Mouse (Mus musculus): Measurements from ENCODE around the gene Thy1. TPM values are rescaled to one million over a fixed set of nuclear protein-coding genes. Genes with fewer than 3 reads are reported as not detected.
A peak's percentile ranks its signal among the peaks of the same experiment; 100 is the strongest.

Thy1 gene
- polyA plus RNA-seq, 2 experiments: 0.33 to 0.90 TPM

GRCm38 (mm10) chr9:44066785-44067225 is 23.6 kb downstream of the Thy1 start, which contains the start of gene Usp2:
TSS of gene Usp2 (plus strand) at chr9:44067021.
- no peaks in the 10 kb centered on the region for H3K9me3 ChIP-seq (ENCODE audit: control insufficient read depth, low read length)
- ATAC-seq (ENCODE audit: insufficient read depth) (peak; percentile 93), DNase-seq (ENCODE audit: low read depth in 3 of 3, low spot score in 3 of 3) (peak; percentile 85 to 91 (median 87))
- peak within 1 kb of the TSS; percentile 80 for H3K4me2 ChIP-seq (ENCODE audit: low read depth)
- peak within 1 kb of the TSS; percentile 50 for H3K9ac ChIP-seq (replicated peaks)
- WGBS (ENCODE audit: insufficient replicate concordance): under 1% methylated on average over 38 of the region's 38 CpGs
- peaks cover 4 to 5% of the 10 kb centered on the region in 2 experiments; a peak in 2 of 4 replicates for H3K4me1 ChIP-seq (replicated peaks; ENCODE audit: control insufficient read depth in 2 of 2, insufficient read depth in 2 of 2, low read length in 1 of 2)
- H3K36me3 ChIP-seq (replicated peaks; ENCODE audit: control insufficient read depth, insufficient read depth, low read depth): no peaks in the 10 kb centered on the region
- H3K4me3 ChIP-seq (ENCODE audit: insufficient read depth in 1 of 2, low read depth in 2 of 2, low read length in 2 of 2): peak within 1 kb of the TSS; percentile 53 to 58
- H3K27ac ChIP-seq: no peak within 1 kb of the TSS
- H3K27me3 ChIP-seq (ENCODE audit: control insufficient read depth, insufficient read depth, low read length): peaks cover 2% of the 10 kb centered on the region
- peak; percentile 84 for TF ChIP-seq CTCF (IDR thresholded peaks at IDR 0.05; ENCODE audit: low read depth)
- no peak for TF ChIP-seq EP300 (IDR thresholded peaks at IDR 0.05; ENCODE audit: low read depth)

GRCm38 (mm10) chr9:44067241-44067959 is 24.2 kb downstream of the Thy1 start:
- peak overlapping the region; percentile 80 for H3K4me2 ChIP-seq (ENCODE audit: low read depth)
- H3K27me3 ChIP-seq (ENCODE audit: control insufficient read depth, insufficient read depth, low read length): peaks cover 2% of the 10 kb centered on the region
- H3K9me3 ChIP-seq (ENCODE audit: control insufficient read depth, low read length): no peaks in the 10 kb centered on the region
- no peaks in the 10 kb centered on the region for H3K36me3 ChIP-seq (replicated peaks; ENCODE audit: control insufficient read depth, insufficient read depth, low read depth)
- no peak for TF ChIP-seq CTCF (IDR thresholded peaks at IDR 0.05; ENCODE audit: low read depth)
- no peak for TF ChIP-seq EP300 (IDR thresholded peaks at IDR 0.05; ENCODE audit: low read depth)
- no peak for DNase-seq (ENCODE audit: low read depth in 3 of 3, low spot score in 3 of 3)
- peak overlapping the region; percentile 50 for H3K9ac ChIP-seq (replicated peaks)
- peak overlapping the region; percentile 53 to 58 for H3K4me3 ChIP-seq (ENCODE audit: insufficient read depth in 1 of 2, low read depth in 2 of 2, low read length in 2 of 2)
- WGBS (ENCODE audit: insufficient replicate concordance): 6% methylated on average over 15 of the region's 15 CpGs
- peaks cover 4 to 5% of the 10 kb centered on the region in 2 experiments; a peak in 2 of 4 replicates for H3K4me1 ChIP-seq (replicated peaks; ENCODE audit: control insufficient read depth in 2 of 2, insufficient read depth in 2 of 2, low read length in 1 of 2)
- peak; percentile 47; the same call in 1 of the 2 replicates for ATAC-seq (ENCODE audit: insufficient read depth)
- no peak overlapping the region for H3K27ac ChIP-seq

- peaks cover 2% of the 10 kb centered on the region for H3K27me3 ChIP-seq (ENCODE audit: control insufficient read depth, insufficient read depth, low read length)
- DNase-seq (ENCODE audit: low read depth in 3 of 3, low spot score in 3 of 3) (no peak), ATAC-seq (ENCODE audit: insufficient read depth) (no peak)
- 74% methylated on average over 6 of the region's 6 CpGs for WGBS (ENCODE audit: insufficient replicate concordance)
- no peak overlapping the region for H3K4me2 ChIP-seq (ENCODE audit: low read depth)
- no peaks in the 10 kb centered on the region for H3K36me3 ChIP-seq (replicated peaks; ENCODE audit: control insufficient read depth, insufficient read depth, low read depth)
- no peak overlapping the region for H3K27ac ChIP-seq
- no peak overlapping the region for H3K4me3 ChIP-seq (ENCODE audit: insufficient read depth in 1 of 2, low read depth in 2 of 2, low read length in 2 of 2)
- H3K9me3 ChIP-seq (ENCODE audit: control insufficient read depth, low read length): no peaks in the 10 kb centered on the region
- H3K4me1 ChIP-seq (replicated peaks; ENCODE audit: control insufficient read depth in 2 of 2, insufficient read depth in 2 of 2, low read length in 1 of 2): peaks cover 4 to 5% of the 10 kb centered on the region in 2 experiments; a peak in 2 of 4 replicates
- H3K9ac ChIP-seq (replicated peaks): no peak overlapping the region
- TF ChIP-seq EP300 (IDR thresholded peaks at IDR 0.05; ENCODE audit: low read depth) (no peak), CTCF (IDR thresholded peaks at IDR 0.05; ENCODE audit: low read depth) (no peak)
Measured at GRCm38 (mm10) chr9:44067960-44068330, 24.8 kb downstream of the Thy1 start.

- no peaks in the 10 kb centered on the region for H3K9me3 ChIP-seq (ENCODE audit: control insufficient read depth, low read length)
- no peaks in the 10 kb centered on the region for H3K36me3 ChIP-seq (replicated peaks; ENCODE audit: control insufficient read depth, insufficient read depth, low read depth)
- H3K4me2 ChIP-seq (ENCODE audit: low read depth): no peak overlapping the region
- TF ChIP-seq CTCF (IDR thresholded peaks at IDR 0.05; ENCODE audit: low read depth): no peak
- TF ChIP-seq EP300 (IDR thresholded peaks at IDR 0.05; ENCODE audit: low read depth): no peak
- no peak overlapping the region for H3K9ac ChIP-seq (replicated peaks)
- H3K27ac ChIP-seq: no peak overlapping the region
- peaks cover 2% of the 10 kb centered on the region; the same call in 1 of the 2 replicates for H3K27me3 ChIP-seq (ENCODE audit: control insufficient read depth, insufficient read depth, low read length)
- no peak for DNase-seq (ENCODE audit: low read depth in 3 of 3, low spot score in 3 of 3)
- peaks cover 4 to 5% of the 10 kb centered on the region in 2 experiments; a peak in 2 of 4 replicates for H3K4me1 ChIP-seq (replicated peaks; ENCODE audit: control insufficient read depth in 2 of 2, insufficient read depth in 2 of 2, low read length in 1 of 2)
- 20% methylated on average over 7 of the region's 7 CpGs for WGBS (ENCODE audit: insufficient replicate concordance)
- no peak for ATAC-seq (ENCODE audit: insufficient read depth)
- H3K4me3 ChIP-seq (ENCODE audit: insufficient read depth in 1 of 2, low read depth in 2 of 2, low read length in 2 of 2): no peak overlapping the region
Measured at GRCm38 (mm10) chr9:44069252-44069651, 26.1 kb downstream of the Thy1 start.

GRCm38 (mm10) chr9:44070113-44070843 is 27.1 kb downstream of the Thy1 start:
- H3K4me2 ChIP-seq (ENCODE audit: low read depth): no peak overlapping the region
- WGBS (ENCODE audit: insufficient replicate concordance): 52% methylated on average over 14 of the region's 14 CpGs
- no peak overlapping the region for H3K9ac ChIP-seq (replicated peaks)
- no peak overlapping the region for H3K4me3 ChIP-seq (ENCODE audit: insufficient read depth in 1 of 2, low read depth in 2 of 2, low read length in 2 of 2)
- DNase-seq (ENCODE audit: low read depth in 3 of 3, low spot score in 3 of 3): no peak
- no peaks in the 10 kb centered on the region for H3K36me3 ChIP-seq (replicated peaks; ENCODE audit: control insufficient read depth, insufficient read depth, low read depth)
- no peak overlapping the region for H3K27ac ChIP-seq
- no peak for TF ChIP-seq EP300 (IDR thresholded peaks at IDR 0.05; ENCODE audit: low read depth)
- no peak for TF ChIP-seq CTCF (IDR thresholded peaks at IDR 0.05; ENCODE audit: low read depth)
- no peaks in the 10 kb centered on the region for H3K9me3 ChIP-seq (ENCODE audit: control insufficient read depth, low read length)
- peaks cover 4 to 5% of the 10 kb centered on the region in 2 experiments; a peak in 2 of 4 replicates for H3K4me1 ChIP-seq (replicated peaks; ENCODE audit: control insufficient read depth in 2 of 2, insufficient read depth in 2 of 2, low read length in 1 of 2)
- ATAC-seq (ENCODE audit: insufficient read depth): no peak
- H3K27me3 ChIP-seq (ENCODE audit: control insufficient read depth, insufficient read depth, low read length): peaks cover 2% of the 10 kb centered on the region; the same call in 1 of the 2 replicates

Measured in liver, embryonic 14.5 days (tissue).